Mouse (Mus musculus) kidney, embryonic 14.5 days (tissue): ENCODE data around the gene C1qtnf1. TPM values are rescaled to one million over a fixed set of nuclear protein-coding genes. Genes with fewer than 3 reads are reported as not detected.

Experiments
- ATAC-seq: fragments of 200-750 bp; cut with Nextera tagmentation; 2 replicates; pipeline ENCODE4 v1.8.0; 2017; ENCODE audit warnings: moderate number of reproducible peaks, mild to moderate bottlenecking, moderate TSS enrichment, moderate library complexity; ENCODE audit not compliant: low FRiP score, low TSS enrichment
- H3K27ac ChIP-seq: fragments of 300-500 bp; sonication (generic); 2 replicates; pipeline ENCODE4 v1.5.1; 2014; ENCODE audit warnings: low read depth, mild to moderate bottlenecking, low read length, moderate library complexity, mixed read lengths
- H3K27me3 ChIP-seq: fragments of 300-500 bp; sonication (generic); 2 replicates; pipeline ENCODE4 v1.6.1; 2014; ENCODE audit warnings: mild to moderate bottlenecking, low read length; ENCODE audit not compliant: control insufficient read depth, insufficient read depth
- H3K36me3 ChIP-seq: fragments of 300-500 bp; sonication (generic); 2 replicates; pipeline ENCODE4 v1.6.1; 2014; ENCODE audit warnings: low read length, mixed read lengths; ENCODE audit not compliant: control insufficient read depth, insufficient read depth
- H3K4me1 ChIP-seq: fragments of 300-500 bp; sonication (generic); 2 replicates; pipeline ENCODE4 v1.6.1; 2014; ENCODE audit warnings: low read length, mixed read lengths; ENCODE audit not compliant: control insufficient read depth, insufficient read depth
- H3K4me2 ChIP-seq: fragments of 300-500 bp; sonication (generic); replicated peaks from 2 replicates; pipeline ENCODE4 v1.6.1; 2014; ENCODE audit warnings: low read depth, mild to moderate bottlenecking, low read length
- H3K4me3 ChIP-seq: fragments of 300-500 bp; sonication (generic); 2 replicates; pipeline ENCODE4 v1.5.1; 2014; ENCODE audit warnings: mild to moderate bottlenecking, low read length
- H3K9ac ChIP-seq: fragments of 300-500 bp; sonication (generic); 2 replicates; pipeline ENCODE4 v1.6.1; 2014; ENCODE audit warnings: low read depth, mild to moderate bottlenecking, low read length, moderate library complexity
- H3K9me3 ChIP-seq: fragments of 300-500 bp; sonication (generic); 2 replicates; pipeline ENCODE4 v1.6.1; 2016; ENCODE audit warnings: low read length; ENCODE audit not compliant: control insufficient read depth
- WGBS: fragments of 180-500 bp; shearing (Covaris S2); extraction: QIAGEN DNeasy Blood & Tissue Kit; methylation state at CpG from one replicate; pipeline ENCODE4 v1.1.7; 2014; 5-methylcytosine and 5-hydroxymethylcytosine counted together
- polyA plus RNA-seq: library from polyadenylated mRNA; unstranded; fragments of >200 nt; fragmentation: Nextera tagmentation; extraction: Ambion mirVana; gene quantifications from 2 replicates; pipeline ENCODE4 v1.2.1, GENCODE M21; 2014

Gene C1qtnf1
- polyA plus RNA-seq, 1 experiment from 2014 or later = 4.0 TPM

DNA sequence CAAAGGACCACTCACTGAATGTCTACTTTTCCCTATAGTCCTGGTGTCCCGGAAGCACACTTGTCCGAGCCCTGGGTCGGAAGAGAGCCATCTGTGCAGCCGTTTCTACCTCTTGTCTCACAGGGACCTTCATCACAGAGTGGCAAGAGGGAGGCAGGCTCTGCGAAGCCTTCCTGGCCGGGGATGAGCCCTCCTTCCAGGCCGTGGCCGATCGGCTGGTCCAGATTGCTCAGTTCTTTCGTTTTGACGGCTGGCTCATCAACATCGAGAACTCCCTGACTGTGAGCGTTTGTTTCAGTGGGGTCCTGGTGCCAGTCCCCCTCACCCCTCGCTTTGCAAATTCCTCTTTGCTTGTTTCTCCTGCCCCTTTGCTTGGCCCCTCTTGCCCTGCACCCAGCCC is 53.7 kb downstream of the C1qtnf1 start:
- 83% methylated on average over 14 of the region's 14 CpGs for WGBS
- Histone ChIP-seq H3K27ac (no peak overlapping the region), H3K9ac (no peak overlapping the region), H3K4me2 (no peak overlapping the region), H3K4me1 (0 out of 2 replicates have a peak, but pooled peaks cover 5% of the 10 kb centered on the region), H3K4me3 (no peak overlapping the region), H3K27me3 (no peaks in the 10 kb centered on the region), H3K9me3 (no peaks in the 10 kb centered on the region), H3K36me3 (peaks cover 5% of the 10 kb centered on the region; the same call in 1 of the 2 replicates)
- ATAC-seq = no peak

DNA sequence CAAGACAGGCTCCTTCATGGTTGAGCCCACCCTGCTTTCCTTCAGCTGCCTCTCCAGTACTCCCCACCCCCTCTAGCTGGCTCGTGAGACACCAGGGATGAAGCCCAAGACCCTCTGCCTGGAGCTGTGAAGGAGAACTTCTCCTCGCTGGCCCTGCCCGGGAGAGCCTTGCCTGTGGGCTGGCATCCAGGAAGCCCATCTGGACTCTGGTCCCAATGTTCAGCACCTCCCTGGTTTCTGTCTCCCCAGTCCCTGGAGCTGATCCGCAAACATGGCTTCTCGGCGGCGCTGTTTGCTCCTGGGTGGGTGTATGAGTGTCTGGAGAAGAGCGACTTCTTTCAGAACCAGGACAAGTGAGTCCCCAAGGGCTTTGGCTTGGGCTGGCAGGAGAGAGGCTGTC is 56.2 kb downstream of the C1qtnf1 start:
- H3K9me3 ChIP-seq = no peaks in the 10 kb centered on the region
- H3K9ac ChIP-seq = no peak overlapping the region
- no peak overlapping the region for H3K4me3 ChIP-seq
- no peak for ATAC-seq
- peaks cover 13% of the 10 kb centered on the region; the same call in 1 of the 2 replicates for H3K36me3 ChIP-seq
- H3K27ac ChIP-seq = no peak overlapping the region
- no peaks in the 10 kb centered on the region for H3K4me1 ChIP-seq
- no peaks in the 10 kb centered on the region for H3K27me3 ChIP-seq
- WGBS = 84% methylated on average over 8 of the region's 8 CpGs
- no peak overlapping the region for H3K4me2 ChIP-seq

DNA sequence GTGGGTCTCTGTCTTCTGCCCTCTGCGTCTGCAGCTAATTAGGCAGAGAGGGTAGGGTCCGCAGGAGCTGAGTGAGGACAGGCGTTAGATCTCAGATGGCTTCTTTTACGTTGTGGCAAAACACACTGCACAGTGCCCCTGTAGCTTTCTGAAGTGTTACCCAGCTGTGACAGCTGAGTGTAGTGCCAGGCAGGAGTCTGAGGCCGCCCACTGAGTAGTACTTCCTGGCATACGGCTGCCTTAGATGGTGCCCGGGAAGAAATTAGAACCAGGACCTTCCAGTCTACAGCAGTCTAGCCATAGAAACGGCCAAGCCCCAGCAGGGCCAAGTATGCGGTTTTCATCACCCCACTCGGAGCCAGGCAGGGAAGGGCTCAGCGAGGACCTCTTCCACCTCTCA is 57.3 kb downstream of the C1qtnf1 start:
- Histone ChIP-seq H3K9ac (no peak overlapping the region), H3K4me3 (no peak overlapping the region), H3K27ac (no peak overlapping the region), H3K27me3 (no peaks in the 10 kb centered on the region), H3K36me3 (peaks cover 13% of the 10 kb centered on the region; the same call in 1 of the 2 replicates), H3K4me2 (no peak overlapping the region), H3K4me1 (peaks cover under 1% of the 10 kb centered on the region; the same call in 1 of the 2 replicates), H3K9me3 (no peaks in the 10 kb centered on the region)
- 74% methylated on average over 11 of the region's 11 CpGs for WGBS
- ATAC-seq = no peak

DNA sequence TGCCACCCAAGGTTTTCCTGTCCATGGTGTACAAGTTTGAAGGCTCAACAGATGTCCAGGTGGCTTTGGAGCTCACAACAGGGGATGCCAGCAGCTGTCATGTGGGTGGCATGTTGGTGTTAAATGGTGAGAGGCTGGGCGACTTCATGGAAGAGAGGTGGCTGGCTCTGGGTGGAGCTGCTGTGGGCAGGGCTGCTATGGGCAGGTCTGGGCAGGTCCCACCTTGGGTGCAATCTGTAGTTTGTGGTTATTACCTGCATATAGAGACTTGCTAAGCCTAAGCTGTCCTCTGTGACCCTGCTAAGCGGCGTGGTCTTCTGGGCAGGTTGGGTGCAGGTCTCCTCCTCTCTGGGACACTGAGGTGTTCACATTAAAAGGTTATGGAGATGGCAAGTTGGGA is 57.8 kb downstream of the C1qtnf1 start:
- no peak overlapping the region for H3K27ac ChIP-seq
- no peaks in the 10 kb centered on the region for H3K9me3 ChIP-seq
- no peak overlapping the region for H3K4me3 ChIP-seq
- no peak overlapping the region for H3K4me2 ChIP-seq
- 90% methylated on average over 3 of the region's 3 CpGs for WGBS
- no peak for ATAC-seq
- peaks cover 13% of the 10 kb centered on the region; the same call in 1 of the 2 replicates for H3K36me3 ChIP-seq
- H3K9ac ChIP-seq = no peak overlapping the region
- peaks cover 5% of the 10 kb centered on the region; the same call in 1 of the 2 replicates for H3K4me1 ChIP-seq
- no peaks in the 10 kb centered on the region for H3K27me3 ChIP-seq

DNA sequence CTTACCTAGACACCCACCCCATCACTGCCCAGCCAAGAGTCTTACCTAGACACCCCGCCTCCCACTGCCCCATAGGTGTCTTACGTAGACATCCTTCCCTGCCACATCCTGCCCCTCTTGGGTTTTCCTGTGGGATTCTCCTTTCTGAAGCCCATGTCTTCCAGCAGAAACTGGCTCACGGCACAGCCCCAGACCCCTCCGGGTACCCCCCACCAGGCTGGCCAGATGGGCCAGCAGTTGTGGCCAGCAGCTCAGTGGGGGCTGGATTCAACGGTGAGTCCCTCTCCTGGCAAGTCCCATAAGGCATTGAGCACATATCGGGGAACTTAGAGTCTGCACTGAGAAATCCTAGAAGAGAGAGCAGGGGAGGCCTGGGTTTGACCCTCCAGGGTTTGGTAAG is 58.3 kb downstream of the C1qtnf1 start:
- H3K4me3 ChIP-seq = no peak overlapping the region
- 92% methylated on average over 6 of the region's 6 CpGs for WGBS
- no peak for ATAC-seq
- H3K36me3 ChIP-seq = peaks cover 13% of the 10 kb centered on the region; the same call in 1 of the 2 replicates
- no peaks in the 10 kb centered on the region for H3K27me3 ChIP-seq
- no peak overlapping the region for H3K9ac ChIP-seq
- H3K4me2 ChIP-seq = no peak overlapping the region
- H3K9me3 ChIP-seq = no peaks in the 10 kb centered on the region
- H3K27ac ChIP-seq = no peak overlapping the region
- H3K4me1 ChIP-seq = peaks cover 5% of the 10 kb centered on the region; the same call in 1 of the 2 replicates

DNA sequence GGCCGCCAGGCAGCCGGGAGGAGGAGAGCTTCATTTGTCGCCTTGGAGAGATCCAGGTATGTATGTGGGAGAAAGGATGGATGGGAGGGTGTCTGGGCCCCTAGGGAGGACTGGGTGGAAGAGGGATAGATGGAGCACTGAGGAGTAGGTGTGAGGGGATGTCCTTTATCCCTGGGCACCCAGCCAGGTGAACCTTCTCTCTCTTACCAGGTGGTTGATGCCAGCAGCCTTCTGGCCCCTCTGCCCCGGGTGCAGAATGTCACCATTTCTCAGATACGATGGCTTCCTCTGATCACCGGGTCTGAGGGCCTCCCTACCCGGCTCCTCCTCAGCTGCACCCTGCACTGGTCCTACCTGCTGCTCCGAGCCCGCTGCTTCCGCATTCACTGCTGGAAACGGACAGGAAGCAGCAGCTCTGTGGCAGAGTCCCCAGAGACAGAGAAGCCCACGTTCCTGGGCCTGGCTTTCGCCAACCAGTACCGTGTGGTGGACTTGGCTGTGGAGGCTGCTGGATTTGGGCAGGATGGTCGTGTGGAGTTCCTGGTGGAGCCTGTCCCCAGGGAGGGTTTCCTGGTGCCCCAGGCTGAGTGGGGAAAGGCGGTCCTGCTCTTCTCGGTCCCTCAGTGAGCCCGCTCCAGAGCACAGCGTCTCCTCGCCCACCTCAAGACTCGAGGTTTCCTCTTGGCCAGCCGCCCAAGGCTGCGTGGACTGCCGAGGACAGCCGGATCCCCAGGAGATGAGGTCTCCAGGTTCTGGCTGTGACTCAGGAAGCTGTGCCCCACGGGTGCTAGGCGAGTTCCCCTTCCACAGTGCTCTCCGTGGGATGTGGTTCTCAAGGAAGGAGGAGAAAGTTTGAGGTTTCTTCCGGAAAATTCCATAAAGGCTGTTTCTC is 59.1 kb downstream of the C1qtnf1 start:
- Histone ChIP-seq H3K27ac (no peak overlapping the region), H3K4me2 (no peak overlapping the region), H3K4me1 (peaks cover 5% of the 10 kb centered on the region; the same call in 1 of the 2 replicates), H3K9ac (no peak overlapping the region), H3K4me3 (no peak overlapping the region), H3K36me3 (peaks cover 13% of the 10 kb centered on the region; the same call in 1 of the 2 replicates), H3K9me3 (no peaks in the 10 kb centered on the region), H3K27me3 (no peaks in the 10 kb centered on the region)
- 88% methylated on average over 29 of the region's 29 CpGs for WGBS
- ATAC-seq = no peak

DNA sequence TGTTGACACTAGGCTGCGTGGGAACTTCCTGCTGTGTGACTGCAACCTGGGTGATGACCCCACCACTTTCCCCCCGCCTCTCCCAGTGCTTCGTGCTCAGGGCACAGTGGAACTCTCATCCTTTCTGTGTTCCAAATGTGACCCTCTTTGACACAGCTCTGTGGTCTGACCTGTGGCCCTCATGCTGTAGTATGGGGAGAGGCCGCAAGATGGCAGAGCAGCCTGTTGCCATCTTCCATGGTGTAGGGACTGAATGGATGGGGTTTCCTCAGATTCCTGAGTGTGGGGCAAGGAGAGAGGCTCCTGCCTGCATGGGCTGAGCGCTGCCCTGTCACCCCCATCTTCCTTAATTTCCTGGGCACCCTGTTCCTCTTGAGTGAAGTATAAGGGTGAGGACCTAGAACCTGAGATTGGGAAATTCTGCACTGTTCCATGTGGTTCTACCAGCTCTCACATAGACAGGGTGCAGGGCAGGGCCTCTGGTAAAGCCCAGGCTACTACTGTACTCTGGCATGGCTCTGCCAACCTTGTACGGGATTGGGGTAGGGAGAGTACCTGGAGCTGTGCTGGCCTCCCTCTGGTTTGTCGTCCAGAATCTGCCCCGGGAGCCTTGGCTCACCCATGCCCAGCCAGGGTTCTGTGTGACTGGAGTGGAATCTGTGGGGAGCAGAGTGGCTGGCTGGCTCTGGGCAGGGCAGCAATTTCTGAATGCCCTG is 60.3 kb downstream of the C1qtnf1 start:
- Histone ChIP-seq H3K9me3 (no peaks in the 10 kb centered on the region), H3K27ac (no peak overlapping the region), H3K9ac (no peak overlapping the region), H3K27me3 (no peaks in the 10 kb centered on the region), H3K4me3 (no peak overlapping the region), H3K36me3 (peaks cover 10% of the 10 kb centered on the region; the same call in 1 of the 2 replicates), H3K4me1 (peaks cover 5% of the 10 kb centered on the region; the same call in 1 of the 2 replicates), H3K4me2 (no peak overlapping the region)
- WGBS = 70% methylated on average over 8 of the region's 8 CpGs
- no peak for ATAC-seq

DNA sequence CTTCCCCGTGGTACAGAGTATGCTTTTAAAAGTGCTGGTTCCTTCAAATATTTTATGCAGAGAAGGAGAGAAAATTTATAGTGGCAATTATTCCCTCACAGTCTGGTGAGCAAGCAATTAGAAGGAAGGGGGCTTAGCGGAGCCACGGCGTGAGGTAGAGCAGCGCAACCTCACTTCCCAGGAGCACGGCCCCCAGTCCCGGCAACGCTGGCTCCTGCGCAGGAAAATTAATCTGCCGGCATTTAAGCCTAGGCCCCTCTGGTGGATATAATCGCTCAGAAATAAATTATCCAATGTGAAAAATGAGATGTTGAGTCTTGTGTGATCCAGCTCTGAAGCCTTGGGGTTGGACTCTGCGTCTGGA is 60.9 kb downstream of the C1qtnf1 start:
- H3K36me3 ChIP-seq = peaks cover 10% of the 10 kb centered on the region; the same call in 1 of the 2 replicates
- H3K4me3 ChIP-seq = no peak overlapping the region
- no peak overlapping the region for H3K9ac ChIP-seq
- no peaks in the 10 kb centered on the region for H3K9me3 ChIP-seq
- no peak overlapping the region for H3K27ac ChIP-seq
- ATAC-seq = no peak
- H3K27me3 ChIP-seq = no peaks in the 10 kb centered on the region
- 26% methylated on average over 12 of the region's 12 CpGs for WGBS
- no peak overlapping the region for H3K4me2 ChIP-seq
- peaks cover 6% of the 10 kb centered on the region; the same call in 1 of the 2 replicates for H3K4me1 ChIP-seq
